Mouse (Mus musculus) layer of hippocampus, adult 9-10 months (tissue): ENCODE data around the gene Micu1.

Experiments
- DNase-seq: peaks from one replicate; pipeline ENCODE4 v3.0.0; 2022; ENCODE audit warnings: low spot score

The Micu1 gene

DNA sequence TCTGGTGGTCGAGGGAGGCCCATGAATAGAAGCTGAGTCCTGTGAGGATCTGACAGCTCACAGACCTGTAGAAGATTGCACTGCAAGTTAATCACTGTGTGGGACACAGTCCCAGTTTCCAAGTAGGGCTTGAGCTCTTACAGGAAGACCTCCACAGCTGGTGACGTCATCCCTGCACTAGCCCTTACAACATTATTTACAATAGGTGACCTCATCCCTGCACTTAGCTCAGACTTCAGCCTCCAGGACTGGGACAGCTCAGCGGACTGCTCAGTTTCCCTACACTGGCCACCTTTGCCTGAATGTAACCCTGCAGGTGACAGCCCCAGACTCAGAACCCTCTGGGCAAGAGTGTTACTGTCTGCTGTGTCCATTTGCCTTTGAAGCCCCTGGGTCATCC, 75.0 kb downstream of the Micu1 start:
- no peak for DNase-seq

DNA sequence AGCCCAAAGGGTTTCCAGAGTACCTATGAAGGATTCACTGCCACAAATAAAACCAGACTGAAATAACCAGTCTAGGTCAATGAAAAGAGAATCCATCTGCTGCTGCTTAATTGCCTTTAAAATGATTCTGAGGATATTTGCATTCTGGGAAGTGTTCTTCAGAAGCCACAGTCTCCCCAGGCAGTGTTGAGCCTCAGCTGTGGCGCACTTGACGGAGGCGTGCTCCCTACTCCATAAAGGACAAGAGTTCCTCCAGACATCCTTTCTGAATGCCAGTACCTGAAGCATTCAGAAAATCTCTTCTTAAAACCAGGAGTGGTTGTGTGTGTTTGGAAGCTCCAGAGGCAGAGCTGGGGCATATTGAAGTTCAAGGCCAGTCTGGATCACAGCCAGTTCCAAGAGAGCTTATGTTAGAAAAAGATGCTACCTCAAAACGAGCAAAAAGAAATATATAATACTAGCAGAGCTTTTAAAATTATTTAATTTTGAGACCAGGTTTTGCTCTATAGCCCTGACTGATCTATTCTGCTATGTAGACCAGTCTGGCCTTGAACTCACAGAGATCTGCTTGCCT, 75.9 kb downstream of the Micu1 start:
- DNase-seq, result no peak

- no peak for DNase-seq
Measured at GRCm38 (mm10) chr10:59780698-59781097, 78.4 kb downstream of the Micu1 start.

- no peak for DNase-seq
Measured at GRCm38 (mm10) chr10:59781205-59781931, 79.1 kb downstream of the Micu1 start.

- DNase-seq, result no peak
Measured at GRCm38 (mm10) chr10:59784731-59785685, 82.7 kb downstream of the Micu1 start.

GRCm38 (mm10) chr10:59786289-59786688, 84.0 kb downstream of the Micu1 start:
- no peak for DNase-seq

GRCm38 (mm10) chr10:59787140-59787800, 85.0 kb downstream of the Micu1 start:
- no peak for DNase-seq

DNA sequence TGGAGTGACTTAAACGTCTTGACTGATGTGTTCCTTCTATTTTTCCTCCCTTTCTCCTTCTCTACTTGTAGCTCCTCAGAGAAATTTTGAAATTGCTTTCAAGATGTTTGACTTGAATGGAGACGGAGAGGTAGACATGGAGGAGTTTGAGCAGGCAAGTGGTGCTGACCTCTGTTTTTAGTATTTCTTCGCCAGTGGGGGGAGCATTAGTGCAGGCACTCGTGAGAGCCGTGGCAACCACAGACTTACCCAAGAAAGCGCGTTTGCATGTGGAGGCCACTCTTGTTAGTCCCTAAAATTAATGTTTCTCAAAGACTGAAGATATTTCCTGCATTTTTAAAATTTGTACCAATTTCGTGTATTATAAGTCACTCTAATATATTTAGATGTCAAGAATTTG, 85.6 kb downstream of the Micu1 start:
- DNase-seq, result no peak

GRCm38 (mm10) chr10:59790291-59790929, 88.1 kb downstream of the Micu1 start:
- DNase-seq, result no peak

- DNase-seq, result no peak
Measured at GRCm38 (mm10) chr10:59791896-59792295, 89.6 kb downstream of the Micu1 start.

DNA sequence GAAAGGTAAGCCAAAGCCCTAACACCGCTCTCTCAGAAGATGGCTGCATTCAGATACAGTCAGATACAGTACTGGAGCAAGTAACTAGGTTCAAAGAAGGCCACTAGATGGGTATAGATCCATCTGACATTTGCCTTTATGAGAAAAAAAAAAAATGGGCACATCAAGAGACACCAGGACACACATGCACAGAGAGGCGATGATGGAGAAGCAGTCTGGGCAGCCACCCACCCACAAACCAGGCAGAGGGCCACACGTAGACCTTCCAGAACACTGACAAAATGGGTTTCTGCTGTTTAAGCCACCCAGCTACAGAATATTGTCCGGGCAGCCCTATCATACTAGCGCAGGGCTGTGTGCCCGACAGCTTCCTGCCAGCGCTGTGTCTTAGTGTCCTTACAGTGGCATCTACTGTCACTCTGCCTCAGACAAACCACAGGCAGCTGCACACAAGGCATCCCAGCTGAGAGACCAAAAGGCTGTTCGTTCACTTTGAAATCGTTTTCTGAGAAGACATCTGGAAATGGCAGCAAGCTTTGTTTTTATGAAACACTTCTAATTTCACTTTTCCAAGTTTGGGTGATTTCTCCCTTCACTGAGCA, 90.4 kb downstream of the Micu1 start:
- no peak for DNase-seq

GRCm38 (mm10) chr10:59793454-59793853, 91.2 kb downstream of the Micu1 start:
- DNase-seq, result no peak

DNA sequence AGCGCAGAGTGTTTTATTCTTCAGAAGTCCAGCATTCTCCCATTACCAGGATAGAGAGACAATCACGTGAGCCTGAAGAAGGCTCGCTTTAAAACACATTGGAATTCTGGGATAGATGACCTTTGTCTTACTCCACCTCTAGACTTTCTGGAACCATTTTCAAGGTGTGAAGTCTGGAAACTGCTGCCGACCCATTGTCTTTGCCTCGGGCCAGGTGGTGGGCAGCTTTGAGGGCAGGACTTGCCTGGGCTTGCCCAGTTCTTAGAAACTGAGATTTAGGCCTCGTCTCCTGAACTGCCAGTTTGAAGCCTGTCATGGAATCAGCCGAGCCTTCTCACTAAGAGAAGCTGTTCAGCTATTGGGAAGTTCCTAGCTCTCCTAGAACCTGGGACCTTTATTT, 92.8 kb downstream of the Micu1 start:
- no peak for DNase-seq

GRCm38 (mm10) chr10:59795902-59796301, 93.6 kb downstream of the Micu1 start:
- no peak for DNase-seq

- no peak for DNase-seq
Measured at GRCm38 (mm10) chr10:59798371-59798770, 96.1 kb downstream of the Micu1 start.

- no peak for DNase-seq
Measured at GRCm38 (mm10) chr10:59799303-59800044, 97.2 kb downstream of the Micu1 start.

DNA sequence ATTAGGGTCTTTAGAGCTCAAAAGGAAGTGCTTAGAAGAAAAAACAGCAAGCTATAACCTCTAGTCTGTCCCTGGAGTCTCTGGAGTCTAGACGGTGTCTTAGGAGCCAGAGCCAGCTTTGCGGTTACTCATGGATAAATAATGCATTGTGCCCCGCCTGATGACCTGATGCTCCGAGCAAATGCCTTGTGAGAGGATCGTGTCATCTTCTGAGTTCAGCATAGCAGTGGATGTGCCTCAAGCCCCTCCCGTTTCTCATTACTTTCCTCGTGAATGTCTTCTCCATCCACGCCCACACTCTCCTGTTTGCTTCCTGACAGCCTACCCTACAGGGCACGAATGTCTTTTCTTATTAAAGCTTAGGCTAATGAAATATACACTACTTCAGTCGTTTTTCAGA, 97.9 kb downstream of the Micu1 start:
- no peak for DNase-seq

- DNase-seq, result no peak
Measured at GRCm38 (mm10) chr10:59800826-59801501, 98.7 kb downstream of the Micu1 start.

DNA sequence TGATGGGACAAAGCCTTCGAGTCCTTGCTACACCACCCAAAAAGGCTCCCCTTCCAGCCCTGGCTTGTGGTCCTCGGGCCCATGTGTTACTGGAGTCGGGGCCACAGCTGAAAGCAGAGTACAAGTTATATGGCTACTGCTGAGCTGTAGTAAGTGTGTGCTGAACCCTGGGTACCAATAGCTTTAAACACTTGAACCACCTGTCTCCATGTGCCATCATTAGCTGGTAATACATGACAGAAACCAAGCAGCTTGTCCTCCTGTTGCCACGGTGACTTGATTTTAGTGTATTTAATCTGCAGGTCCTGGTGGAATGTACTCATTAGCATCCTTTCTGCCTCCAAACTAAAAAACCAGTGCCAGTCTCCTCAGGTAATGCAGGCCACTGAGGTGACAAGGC, 106.4 kb downstream of the Micu1 start:
- DNase-seq, result no peak

GRCm38 (mm10) chr10:59809991-59810574, 107.8 kb downstream of the Micu1 start:
- DNase-seq, result no peak
